ENCODE assay signal across 13 mouse cellular contexts in the genomic region with DNA sequence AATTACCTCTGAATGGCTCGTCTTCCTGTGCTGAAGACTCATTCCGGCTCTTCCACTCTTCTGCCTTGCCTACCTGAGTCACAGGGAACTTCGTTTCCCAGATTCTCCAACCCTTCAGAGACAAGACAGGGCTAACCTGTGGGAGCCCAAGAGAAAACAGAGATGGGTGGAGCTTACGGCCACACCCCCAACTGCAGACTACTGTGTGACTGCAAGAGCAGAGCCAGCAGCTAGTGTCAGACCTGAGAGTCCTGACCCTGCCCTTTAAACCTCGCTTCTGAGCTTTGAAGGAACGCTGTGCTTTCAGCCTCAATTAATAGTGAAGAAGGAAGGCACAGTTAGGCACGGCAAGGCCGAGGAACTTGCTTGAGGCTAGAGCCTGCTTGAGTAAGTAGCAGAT. TPM values are rescaled to one million over a fixed set of nuclear protein-coding genes. Genes with fewer than 3 reads are reported as not detected.
DNase-seq lines count a peak whose midpoint lies in the region; ATAC-seq lines count a peak whose summit lies in the region.
"Had no signal": no experiment of that assay in that cellular context is flagged by ENCODE, and none has a peak within 500 bp of the region (broad histone marks: within the 10 kb centered on the region; RNA-seq: fewer than 3 reads in every experiment).

No protein-coding gene starts in this region.

- 15% methylated on average over 8 of the region's 8 CpGs for WGBS in liver, embryonic 12.5 days (ENCODE audit: insufficient replicate concordance)
- whole genome bisulfite sequencing in midbrain, embryonic 11.5 days: 31% methylated on average over 8 of the region's 8 CpGs

- H3K4me3 ChIP-seq in liver, embryonic 12.5 days: no peak overlapping the region
- no peak overlapping the region for H3K4me3 ChIP-seq in midbrain, embryonic 11.5 days (ENCODE audit: low read depth, low read length)
- H3K4me3 ChIP-seq: myocyte had no signal

- no peak overlapping the region for H3K27ac ChIP-seq in liver, embryonic 12.5 days
- no peak overlapping the region for H3K27ac ChIP-seq in midbrain, embryonic 11.5 days (ENCODE audit: low read depth, low read length)

- peak; percentile 5 for DNase-seq in liver
- DNase-seq in embryo, embryonic 11 days: peak; percentile 32
- DNase-seq in kidney, adult 11 months: peak; percentile 64
- peak; percentile 15 to 50 for DNase-seq in kidney, postnatal 4 days
- no peak for DNase-seq in gastrocnemius, adult 8-10 months (ENCODE audit: low spot score in 2 of 2)
- DNase-seq in midbrain, embryonic 11.5 days (ENCODE audit: low spot score, missing footprints): no peak
- DNase-seq: cerebellum, postnatal 25 days; gastrocnemius, postnatal 36 days; lung, postnatal 36 days had no signal

- no peaks in the 10 kb centered on the region for H3K9me3 ChIP-seq in liver, embryonic 12.5 days (replicated peaks)
- H3K9me3 ChIP-seq in midbrain, embryonic 11.5 days (ENCODE audit: control insufficient read depth, low read length): no peaks in the 10 kb centered on the region

- no peak for ATAC-seq in liver, embryonic 12.5 days
- ATAC-seq in monocyte, adult 5-6 weeks (replicated peaks; ENCODE audit: insufficient number of reproducible peaks, low FRiP score, low TSS enrichment, poor library complexity, severe bottlenecking): no peak
- ATAC-seq in midbrain, embryonic 11.5 days (ENCODE audit: low FRiP score): no peak
- ATAC-seq: forebrain, embryonic 14.5 days had no signal

- no peak overlapping the region for H3K9ac ChIP-seq in liver, embryonic 12.5 days
- H3K9ac ChIP-seq in midbrain, embryonic 11.5 days (ENCODE audit: low read length): no peak overlapping the region

- no peaks in the 10 kb centered on the region for H3K36me3 ChIP-seq in liver, embryonic 12.5 days
- H3K36me3 ChIP-seq in midbrain, embryonic 11.5 days (ENCODE audit: control insufficient read depth, insufficient read depth, low read length): no peaks in the 10 kb centered on the region

- H3K4me1 ChIP-seq in liver, embryonic 12.5 days: no peaks in the 10 kb centered on the region
- H3K4me1 ChIP-seq in midbrain, embryonic 11.5 days (ENCODE audit: control insufficient read depth, insufficient read depth, low read length): no peaks in the 10 kb centered on the region

- no peak overlapping the region for H3K4me2 ChIP-seq in liver, embryonic 12.5 days
- no peak overlapping the region for H3K4me2 ChIP-seq in midbrain, embryonic 11.5 days

- peaks cover 2% of the 10 kb centered on the region; the same call in 1 of the 2 replicates for H3K27me3 ChIP-seq in liver, embryonic 12.5 days (replicated peaks)
- H3K27me3 ChIP-seq in midbrain, embryonic 11.5 days (ENCODE audit: control insufficient read depth, insufficient read depth, low read length): no peaks in the 10 kb centered on the region

RNA-seq across cellular contexts. Expression of a gene that starts 7.6 kb away (rescaled TPM):
- 0.32 and 0.42 TPM in 2 replicates for polyA plus RNA-seq in liver, embryonic 12.5 days (2016; fragmentation: Nextera tagmentation; extraction: Ambion mirVana)
- under 1 TPM; 0.29 to 0.75 (median 0.57) TPM for total RNA-seq in gastrocnemius, adult 8-10 months (2022)
- 1.6 to 7.7 TPM (median 1.8 TPM) in 3 replicates for total RNA-seq in monocyte, adult 5-6 weeks (2017)
- 8.2 and 8.8 TPM in 2 replicates for polyA plus RNA-seq in midbrain, embryonic 11.5 days (2014; fragmentation: Nextera tagmentation; extraction: Ambion mirVana)

Comparison
In these comparisons a context has a peak if more than half of its experiments do, and no peak if none do; other contexts are left out.
1. DNase-seq: peak in liver (single experiment), embryo, embryonic 11 days (single experiment), kidney, adult 11 months (single experiment) and kidney, postnatal 4 days (2 of 2); none in gastrocnemius, adult 8-10 months (0 of 2) and midbrain, embryonic 11.5 days (single experiment).